Comparison of ENCODE assay signal across 13 mouse cellular contexts in the genomic region with DNA sequence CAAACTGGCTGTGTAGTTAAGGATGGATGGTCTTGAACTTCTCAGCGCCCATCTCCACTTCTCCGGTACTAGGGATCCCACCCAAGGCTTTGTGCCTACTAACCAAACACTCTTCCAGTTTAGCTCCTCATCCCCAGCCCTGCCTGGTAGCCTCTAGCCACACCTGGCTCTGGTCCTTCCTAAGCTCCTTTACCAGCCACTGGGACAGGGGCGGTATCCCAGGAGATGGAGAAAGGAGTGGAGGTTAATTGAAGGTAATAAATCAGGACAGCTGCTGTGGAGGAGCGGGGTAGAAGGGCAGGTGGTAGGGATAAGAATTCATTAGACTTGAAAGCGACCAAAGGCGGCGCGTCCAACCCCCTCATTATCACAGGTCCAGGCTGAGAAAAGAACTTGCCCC. TPM values are rescaled to one million over a fixed set of nuclear protein-coding genes. Genes with fewer than 3 reads are reported as not detected.
A peak's percentile ranks its signal among the peaks of the same experiment; 100 is the strongest.
DNase-seq lines count a peak whose midpoint lies in the region; ATAC-seq and TF ChIP-seq lines count a peak whose summit lies in the region.
"Had no signal": no experiment of that assay in that cellular context is flagged by ENCODE, and none has a peak within 500 bp of the region (broad histone marks: within the 10 kb centered on the region; RNA-seq: fewer than 3 reads in every experiment).

No protein-coding gene starts in this region.

- no peaks in the 10 kb centered on the region for H3K9me3 ChIP-seq in heart, embryonic 16.5 days (replicated peaks; ENCODE audit: control insufficient read depth, low read length)
- H3K9me3 ChIP-seq in midbrain, embryonic 11.5 days (ENCODE audit: control insufficient read depth, low read length), result no peaks in the 10 kb centered on the region
- H3K9me3 ChIP-seq in midbrain, embryonic 14.5 days (ENCODE audit: control insufficient read depth, low read length), result no peaks in the 10 kb centered on the region
- no peaks in the 10 kb centered on the region for H3K9me3 ChIP-seq in hindbrain, postnatal 0 days (ENCODE audit: low read length)
- no peaks in the 10 kb centered on the region for H3K9me3 ChIP-seq in neural tube, embryonic 11.5 days (ENCODE audit: control insufficient read depth, low read length)

- TF ChIP-seq EP300 in heart, adult 2 months (IDR thresholded peaks at IDR 0.05; ENCODE audit: insufficient read depth, low read depth, low read length), result no peak

- no peak overlapping the region for H3K27ac ChIP-seq in heart, embryonic 16.5 days (ENCODE audit: low read length)
- no peak overlapping the region for H3K27ac ChIP-seq in heart, adult 2 months
- H3K27ac ChIP-seq in midbrain, embryonic 11.5 days (ENCODE audit: low read depth, low read length), result no peak overlapping the region
- H3K27ac ChIP-seq in midbrain, embryonic 14.5 days (replicated peaks; ENCODE audit: low read depth, low read length), result no peak overlapping the region
- no peak overlapping the region for H3K27ac ChIP-seq in hindbrain, postnatal 0 days
- H3K27ac ChIP-seq in neural tube, embryonic 11.5 days (ENCODE audit: low read depth, low read length), result no peak overlapping the region

- peaks cover 21% of the 10 kb centered on the region for H3K4me1 ChIP-seq in heart, embryonic 16.5 days (ENCODE audit: control insufficient read depth, insufficient read depth, low read length)
- H3K4me1 ChIP-seq in heart, adult 2 months (ENCODE audit: control insufficient read depth, insufficient read depth, low read length), result no peaks in the 10 kb centered on the region; the same call in 1 of the 2 replicates
- H3K4me1 ChIP-seq in midbrain, embryonic 11.5 days (ENCODE audit: control insufficient read depth, insufficient read depth, low read length), result peaks cover 21% of the 10 kb centered on the region
- H3K4me1 ChIP-seq in midbrain, embryonic 14.5 days (ENCODE audit: control insufficient read depth, insufficient read depth, low read length), result peaks cover 10% of the 10 kb centered on the region
- 0 out of 2 replicates have a peak, but pooled peaks cover 4% of the 10 kb centered on the region for H3K4me1 ChIP-seq in hindbrain, postnatal 0 days (ENCODE audit: insufficient read depth, low read length)
- H3K4me1 ChIP-seq in neural tube, embryonic 11.5 days (ENCODE audit: control insufficient read depth, insufficient read depth, low read length), result peaks cover 30% of the 10 kb centered on the region

- no peak for DNase-seq in heart, adult 2 months
- peak; percentile 89 for DNase-seq in midbrain, embryonic 11.5 days (ENCODE audit: low spot score, missing footprints)
- DNase-seq in midbrain, embryonic 14.5 days, result no peak
- DNase-seq in hindbrain, postnatal 0 days (ENCODE audit: low spot score), result no peak
- DNase-seq in neural tube, embryonic 11.5 days (ENCODE audit: low spot score), result peak; percentile 57
- DNase-seq in left cerebral cortex, postnatal 14 days (ENCODE audit: low spot score in 2 of 2), result no peak
- no peak for DNase-seq in thymus, postnatal 14 days
- DNase-seq: kidney, adult 8-10 months; layer of hippocampus, postnatal 36 days had no signal

- peak overlapping the region; percentile 93 for H3K4me2 ChIP-seq in heart, embryonic 16.5 days (ENCODE audit: low read depth, low read length)
- no peak overlapping the region; the same call in 1 of the 2 replicates for H3K4me2 ChIP-seq in midbrain, embryonic 11.5 days
- H3K4me2 ChIP-seq in midbrain, embryonic 14.5 days (ENCODE audit: low read length), result no peak overlapping the region; the same call in 1 of the 2 replicates
- H3K4me2 ChIP-seq in hindbrain, postnatal 0 days (ENCODE audit: low read depth, low read length), result peak overlapping the region; percentile 88; the same call in 1 of the 2 replicates
- peak overlapping the region; percentile 96 for H3K4me2 ChIP-seq in neural tube, embryonic 11.5 days (ENCODE audit: low read depth)

- no peak for TF ChIP-seq POLR2A in heart, adult 2 months (IDR thresholded peaks at IDR 0.05; ENCODE audit: insufficient read depth, low read depth, low read length)

- 0 out of 2 replicates have a peak overlapping the region, but pooled peaks have one; percentile 12 for H3K9ac ChIP-seq in heart, embryonic 16.5 days (ENCODE audit: low read length)
- no peak overlapping the region for H3K9ac ChIP-seq in heart, adult 2 months (ENCODE audit: low read depth, low read length)
- H3K9ac ChIP-seq in midbrain, embryonic 11.5 days (ENCODE audit: low read length), result no peak overlapping the region
- H3K9ac ChIP-seq in midbrain, embryonic 14.5 days (replicated peaks; ENCODE audit: low read length), result no peak overlapping the region
- no peak overlapping the region for H3K9ac ChIP-seq in hindbrain, postnatal 0 days (replicated peaks; ENCODE audit: low read length)
- H3K9ac ChIP-seq in neural tube, embryonic 11.5 days (ENCODE audit: low read length), result no peak overlapping the region

- WGBS in heart, embryonic 16.5 days, result 27% methylated on average over 8 of the region's 8 CpGs
- WGBS in heart, adult 2 months, result 64% methylated on average over 8 of the region's 8 CpGs
- WGBS in midbrain, embryonic 11.5 days, result 4% methylated on average over 8 of the region's 8 CpGs
- WGBS in midbrain, embryonic 14.5 days, result 3% methylated on average over 8 of the region's 8 CpGs
- 10% methylated on average over 8 of the region's 8 CpGs for WGBS in hindbrain, postnatal 0 days
- WGBS in neural tube, embryonic 11.5 days, result 1% methylated on average over 8 of the region's 8 CpGs

- H3K27me3 ChIP-seq in heart, embryonic 16.5 days (ENCODE audit: control insufficient read depth, insufficient read depth, low read length), result peaks cover 53% of the 10 kb centered on the region
- H3K27me3 ChIP-seq in heart, adult 2 months (ENCODE audit: control insufficient read depth, insufficient read depth, low read length), result peaks cover 8% of the 10 kb centered on the region
- peaks cover 56% of the 10 kb centered on the region for H3K27me3 ChIP-seq in midbrain, embryonic 11.5 days (ENCODE audit: control insufficient read depth, insufficient read depth, low read length)
- H3K27me3 ChIP-seq in midbrain, embryonic 14.5 days (ENCODE audit: control insufficient read depth, insufficient read depth, low read length), result peaks cover 53% of the 10 kb centered on the region
- H3K27me3 ChIP-seq in hindbrain, postnatal 0 days (ENCODE audit: insufficient read depth, low read length), result peaks cover 38% of the 10 kb centered on the region
- peaks cover 33% of the 10 kb centered on the region for H3K27me3 ChIP-seq in neural tube, embryonic 11.5 days (ENCODE audit: control insufficient read depth, insufficient read depth, low read length)

- no peaks in the 10 kb centered on the region for H3K79me2 ChIP-seq in heart, adult 2 months (replicated peaks; ENCODE audit: control insufficient read depth, insufficient read depth, low read length)

- intact Hi-C loops in heart, adult 2 months (cut with DNase I), result loop anchor here (5.0 kb wide), 1 partner anchor 152 kb away; no protein-coding TSS in a partner anchor
- intact Hi-C loops in left cerebral cortex, postnatal 14 days (cut with DNase I), result no loop called here

- H3K36me3 ChIP-seq in heart, embryonic 16.5 days (ENCODE audit: control insufficient read depth, insufficient read depth), result no peaks in the 10 kb centered on the region
- no peaks in the 10 kb centered on the region for H3K36me3 ChIP-seq in heart, adult 2 months (ENCODE audit: control insufficient read depth, insufficient read depth, low read length)
- no peaks in the 10 kb centered on the region for H3K36me3 ChIP-seq in midbrain, embryonic 11.5 days (ENCODE audit: control insufficient read depth, insufficient read depth, low read length)
- H3K36me3 ChIP-seq in midbrain, embryonic 14.5 days (ENCODE audit: control insufficient read depth, insufficient read depth, low read length), result no peaks in the 10 kb centered on the region
- no peaks in the 10 kb centered on the region for H3K36me3 ChIP-seq in hindbrain, postnatal 0 days (ENCODE audit: insufficient read depth, low read length)
- no peaks in the 10 kb centered on the region for H3K36me3 ChIP-seq in neural tube, embryonic 11.5 days (ENCODE audit: control insufficient read depth, insufficient read depth, low read length)

- peak overlapping the region; percentile 66 for H3K4me3 ChIP-seq in heart, embryonic 16.5 days (ENCODE audit: low read length)
- no peak overlapping the region for H3K4me3 ChIP-seq in heart, adult 2 months
- H3K4me3 ChIP-seq in midbrain, embryonic 11.5 days (ENCODE audit: low read depth, low read length), result no peak overlapping the region
- H3K4me3 ChIP-seq in midbrain, embryonic 14.5 days (replicated peaks; ENCODE audit: low read depth, low read length), result no peak overlapping the region
- H3K4me3 ChIP-seq in hindbrain, postnatal 0 days (ENCODE audit: low read length), result no peak overlapping the region
- no peak overlapping the region for H3K4me3 ChIP-seq in neural tube, embryonic 11.5 days (ENCODE audit: low read depth, low read length)

- TF ChIP-seq CTCF in heart, adult 2 months (IDR thresholded peaks at IDR 0.05), result no peak
- TF ChIP-seq CTCF in hindbrain, postnatal 0 days (IDR thresholded peaks at IDR 0.05; ENCODE audit: low read depth), result no peak

- no peak for ATAC-seq in heart, embryonic 16.5 days (replicated peaks; ENCODE audit: extremely low read depth, insufficient read depth, low FRiP score)
- ATAC-seq in midbrain, embryonic 11.5 days (ENCODE audit: low FRiP score), result no peak
- ATAC-seq in midbrain, embryonic 14.5 days (ENCODE audit: low FRiP score, low TSS enrichment), result no peak
- no peak for ATAC-seq in hindbrain, postnatal 0 days
- peak; percentile 43; the same call in 1 of the 2 replicates for ATAC-seq in neural tube, embryonic 11.5 days (ENCODE audit: insufficient read depth, low FRiP score, low TSS enrichment)
- ATAC-seq: liver, postnatal 0 days had no signal

RNA-seq across cellular contexts. Expression of gene Sost, which starts 2.2 kb away (rescaled TPM):
- polyA plus RNA-seq in heart, embryonic 16.5 days (2015; fragmentation: Nextera tagmentation; extraction: Ambion mirVana), result 2.3 and 2.4 TPM in 2 replicates
- total RNA-seq in heart, adult 2 months (2021), result 1 to 10 TPM; 2.1 to 3.2 TPM
- 5.8 and 7.0 TPM in 2 replicates for polyA plus RNA-seq in heart, adult 2 months (2012; rRNA removed)
- not detected in 2 replicates for polyA plus RNA-seq in midbrain, embryonic 11.5 days (2014; fragmentation: Nextera tagmentation; extraction: Ambion mirVana)
- polyA plus RNA-seq in midbrain, embryonic 14.5 days (2014; fragmentation: Nextera tagmentation; extraction: Ambion mirVana), result not detected in 2 replicates
- total RNA-seq in hindbrain, postnatal 0 days (2014; rRNA removed), result 0.22 TPM in 1 of 2 replicates, not detected in the other
- 0.14 and 0.16 TPM in 2 replicates for polyA plus RNA-seq in hindbrain, postnatal 0 days (2015; fragmentation: Nextera tagmentation; extraction: Ambion mirVana)
- not detected in 2 replicates for polyA plus RNA-seq in neural tube, embryonic 11.5 days (2014; fragmentation: Nextera tagmentation; extraction: Ambion mirVana)
- total RNA-seq in left cerebral cortex, postnatal 14 days (2021), result not detected
- total RNA-seq: ES-E14; layer of hippocampus, postnatal 36 days had no signal
- polyA plus RNA-seq: liver, postnatal 0 days had no signal

RNA-seq across cellular contexts. Expression of gene Cfap97d1, which starts 19.4 kb away (rescaled TPM):
- not detected in 2 replicates for polyA plus RNA-seq in heart, embryonic 16.5 days (2015; fragmentation: Nextera tagmentation; extraction: Ambion mirVana)
- total RNA-seq in heart, adult 2 months (2021), result not detected
- not detected in 2 replicates for polyA plus RNA-seq in heart, adult 2 months (2012; rRNA removed)
- not detected in 2 replicates for polyA plus RNA-seq in midbrain, embryonic 11.5 days (2014; fragmentation: Nextera tagmentation; extraction: Ambion mirVana)
- polyA plus RNA-seq in midbrain, embryonic 14.5 days (2014; fragmentation: Nextera tagmentation; extraction: Ambion mirVana), result not detected in 2 replicates
- not detected in 2 replicates for total RNA-seq in hindbrain, postnatal 0 days (2014; rRNA removed)
- polyA plus RNA-seq in hindbrain, postnatal 0 days (2015; fragmentation: Nextera tagmentation; extraction: Ambion mirVana), result not detected in 2 replicates
- polyA plus RNA-seq in neural tube, embryonic 11.5 days (2014; fragmentation: Nextera tagmentation; extraction: Ambion mirVana), result not detected in 2 replicates
- not detected for total RNA-seq in left cerebral cortex, postnatal 14 days (2021)
- total RNA-seq: ES-E14; layer of hippocampus, postnatal 36 days had no signal
- polyA plus RNA-seq: cortical plate, adult 2 months; liver, postnatal 0 days had no signal

RNA-seq across cellular contexts. Expression of gene Dusp3, which starts 22.2 kb away (rescaled TPM):
- polyA plus RNA-seq in heart, embryonic 16.5 days (2015; fragmentation: Nextera tagmentation; extraction: Ambion mirVana), result 57.3 and 58.8 TPM in 2 replicates
- 100 to 1,000 TPM; 103 to 131 TPM for total RNA-seq in heart, adult 2 months (2021)
- 97.7 and 101 TPM in 2 replicates for polyA plus RNA-seq in heart, adult 2 months (2012; rRNA removed)
- polyA plus RNA-seq in midbrain, embryonic 11.5 days (2014; fragmentation: Nextera tagmentation; extraction: Ambion mirVana), result 11.1 and 11.6 TPM in 2 replicates
- polyA plus RNA-seq in midbrain, embryonic 14.5 days (2014; fragmentation: Nextera tagmentation; extraction: Ambion mirVana), result 16.5 and 17.2 TPM in 2 replicates
- 52.0 and 80.7 TPM in 2 replicates for total RNA-seq in hindbrain, postnatal 0 days (2014; rRNA removed)
- polyA plus RNA-seq in hindbrain, postnatal 0 days (2015; fragmentation: Nextera tagmentation; extraction: Ambion mirVana), result 44.7 and 45.2 TPM in 2 replicates
- 14.0 and 15.3 TPM in 2 replicates for polyA plus RNA-seq in neural tube, embryonic 11.5 days (2014; fragmentation: Nextera tagmentation; extraction: Ambion mirVana)
- 100 to 1,000 TPM; 191 to 205 TPM for total RNA-seq in left cerebral cortex, postnatal 14 days (2021)

Comparison
In these comparisons a context has a peak if more than half of its experiments do, and no peak if none do; other contexts are left out.
1. DNase-seq: peak in midbrain, embryonic 11.5 days (single experiment) and neural tube, embryonic 11.5 days (single experiment); none in heart, adult 2 months (0 of 2), midbrain, embryonic 14.5 days (single experiment), hindbrain, postnatal 0 days (single experiment), left cerebral cortex, postnatal 14 days (0 of 2) and thymus, postnatal 14 days (single experiment).
2. H3K4me2 ChIP-seq: peak in heart, embryonic 16.5 days (single experiment), hindbrain, postnatal 0 days (single experiment) and neural tube, embryonic 11.5 days (single experiment); none in midbrain, embryonic 11.5 days (single experiment) and midbrain, embryonic 14.5 days (single experiment).